Mouse (Mus musculus) layer of hippocampus, adult 6 months (tissue): Measurements from ENCODE around the gene Mrps6. TPM values are rescaled to one million over a fixed set of nuclear protein-coding genes. Genes with fewer than 3 reads are reported as not detected.

Experiments
- long read RNA-seq, 2 experiments: library from polyadenylated mRNA; unstranded; transcript quantifications; one replicate each; pipeline ENCODE4 v2.0.0; 2019 to 2020
- polyA plus RNA-seq: library from polyadenylated mRNA; unstranded; fragments of <200 nt; fragmentation: Nextera tagmentation; gene quantifications from 2 replicates; pipeline ENCODE4 v1.2.3, GENCODE M21; 2021

The Mrps6 gene
- polyA plus RNA-seq, result 176 and 204 TPM in 2 replicates
- long read RNA-seq, experiment 1, transcript Mrps6-201 (3 exons, 846 nt), result major isoform, 74 of 79 reads
- long read RNA-seq, experiment 1, partial matches to known transcripts, result 0 of 79 reads
- long read RNA-seq, experiment 1, other reads (novel, unspliced or antisense), result 5 of 79 reads
- long read RNA-seq, experiment 2, transcript Mrps6-201 (3 exons, 846 nt), result major isoform, 37 of 38 reads
- long read RNA-seq, experiment 2, partial matches to known transcripts, result 0 of 38 reads
- long read RNA-seq, experiment 2, other reads (novel, unspliced or antisense), result 1 of 38 reads

DNA sequence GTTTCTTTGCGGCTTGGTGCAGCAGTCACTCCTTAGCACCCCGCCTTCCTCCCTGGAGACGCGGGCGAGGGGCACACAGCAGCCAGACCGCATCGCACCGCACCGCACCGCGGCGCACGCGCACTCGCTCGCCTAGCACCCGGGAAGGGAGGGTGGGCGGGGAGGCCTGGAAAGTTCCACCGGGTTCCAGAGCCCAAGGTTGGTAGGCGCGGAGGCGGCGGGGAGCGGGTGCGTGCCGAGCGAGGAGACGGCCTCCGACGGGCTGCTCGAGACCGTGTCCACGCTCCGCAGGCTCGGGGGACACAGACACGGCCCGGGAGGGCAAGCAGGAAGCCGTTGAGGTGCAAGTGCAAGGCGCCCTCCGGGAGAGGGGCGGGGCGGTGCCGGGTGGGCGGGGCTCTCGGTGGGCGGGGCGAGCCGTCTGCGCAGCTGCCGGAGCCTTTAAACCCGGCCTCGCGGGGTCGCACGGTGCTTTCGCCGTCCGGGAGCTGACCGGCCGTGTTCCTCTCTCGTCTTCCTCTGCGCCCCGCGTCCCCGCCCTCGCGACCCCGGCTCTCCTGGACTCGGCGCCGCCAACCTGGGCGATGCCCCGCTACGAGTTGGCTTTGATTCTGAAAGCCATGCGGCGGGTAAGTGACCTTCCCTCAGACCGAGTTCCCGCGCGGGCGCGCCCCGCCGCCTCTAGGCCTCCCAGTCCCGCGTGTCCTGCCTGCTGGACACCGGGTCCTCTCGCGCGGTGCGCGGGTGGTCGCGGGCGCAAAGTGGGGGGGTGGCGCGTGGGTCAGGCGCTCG, at the start of gene Mrps6, which contains the start of the genes Gm49711 and Slc5a3:
Mrps6 (plus strand) TSS at position 419 of the 792 bp plus-strand sequence.
Gm49711 (plus strand) TSS at position 465 of the 792 bp plus-strand sequence.
Slc5a3 (plus strand) TSS at position 471 of the 792 bp plus-strand sequence.

Other genes starting within 250 kb of the Mrps6 start
- gene Gm49711, start within 50 bp of the Mrps6 start, polyA plus RNA-seq, result 0.30 and 0.34 TPM in 2 replicates
- gene Slc5a3, start 52 bp downstream of the Mrps6 start, polyA plus RNA-seq, result 10.4 and 25.2 TPM in 2 replicates
- gene Kcne2, start 234.1 kb downstream of the Mrps6 start, polyA plus RNA-seq, result 27.3 TPM in 1 of 2 replicates, not detected in the other
- 113 and 138 TPM in 2 replicates for gene Smim11, start 243.0 kb downstream of the Mrps6 start, polyA plus RNA-seq